Mouse (Mus musculus): Measurements from ENCODE around the gene Scube3.

The Scube3 gene

GRCm38 (mm10) chr17:28133193-28133592 lies 8.7 kb upstream of the Scube3 start:
- peak; percentile 80 for DNase-seq (ENCODE audit: low read depth, low spot score)

GRCm38 (mm10) chr17:28135496-28135895 lies 6.4 kb upstream of the Scube3 start:
- no peak for DNase-seq (ENCODE audit: low read depth, low spot score)

- DNase-seq (ENCODE audit: low read depth, low spot score), result no peak
These were observed 5.7 kb upstream of the Scube3 start for GRCm38 (mm10) chr17:28136266-28136665.

DNA sequence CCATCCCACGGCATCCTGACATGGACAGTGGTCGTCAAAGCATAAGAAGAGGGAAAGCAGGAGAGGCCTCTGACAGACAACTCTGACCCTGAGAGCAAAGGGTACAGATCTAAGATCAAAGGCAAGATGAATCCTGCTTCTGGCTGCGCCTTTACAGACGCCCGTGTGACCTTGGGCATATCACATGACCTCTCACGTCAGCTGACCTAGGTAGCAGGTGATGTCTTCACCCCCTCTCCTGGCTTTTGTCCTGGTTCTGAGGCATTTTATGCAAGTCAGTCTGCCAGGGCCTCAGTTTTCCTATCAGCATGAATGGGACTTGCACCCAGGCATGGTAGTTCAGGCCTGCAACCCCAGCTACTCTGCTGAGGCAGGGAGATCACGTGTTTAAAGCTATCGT lies 3.9 kb upstream of the Scube3 start:
- peak; percentile 73 for DNase-seq (ENCODE audit: low read depth, low spot score)

DNA sequence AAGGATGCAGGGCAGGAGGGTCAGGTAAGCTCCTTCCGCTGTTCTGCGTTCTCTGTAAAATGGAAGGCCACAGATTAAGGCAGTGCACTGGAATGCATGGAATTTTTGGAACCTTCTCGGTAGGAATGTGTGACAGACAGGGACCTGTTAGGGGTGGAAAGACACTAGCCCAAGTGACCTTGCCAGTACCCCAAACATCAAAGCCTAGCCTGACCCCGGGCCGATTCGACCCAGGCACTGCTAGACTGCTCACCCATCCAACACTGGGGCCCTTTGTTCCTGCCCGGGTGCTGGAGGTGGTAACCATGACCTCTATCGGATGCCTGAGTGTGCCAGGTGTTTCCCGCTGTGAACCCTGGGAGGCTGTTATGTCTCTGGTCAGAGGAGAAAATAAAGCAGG lies 3.3 kb upstream of the Scube3 start:
- DNase-seq (ENCODE audit: low read depth, low spot score), result peak; percentile 78

DNA sequence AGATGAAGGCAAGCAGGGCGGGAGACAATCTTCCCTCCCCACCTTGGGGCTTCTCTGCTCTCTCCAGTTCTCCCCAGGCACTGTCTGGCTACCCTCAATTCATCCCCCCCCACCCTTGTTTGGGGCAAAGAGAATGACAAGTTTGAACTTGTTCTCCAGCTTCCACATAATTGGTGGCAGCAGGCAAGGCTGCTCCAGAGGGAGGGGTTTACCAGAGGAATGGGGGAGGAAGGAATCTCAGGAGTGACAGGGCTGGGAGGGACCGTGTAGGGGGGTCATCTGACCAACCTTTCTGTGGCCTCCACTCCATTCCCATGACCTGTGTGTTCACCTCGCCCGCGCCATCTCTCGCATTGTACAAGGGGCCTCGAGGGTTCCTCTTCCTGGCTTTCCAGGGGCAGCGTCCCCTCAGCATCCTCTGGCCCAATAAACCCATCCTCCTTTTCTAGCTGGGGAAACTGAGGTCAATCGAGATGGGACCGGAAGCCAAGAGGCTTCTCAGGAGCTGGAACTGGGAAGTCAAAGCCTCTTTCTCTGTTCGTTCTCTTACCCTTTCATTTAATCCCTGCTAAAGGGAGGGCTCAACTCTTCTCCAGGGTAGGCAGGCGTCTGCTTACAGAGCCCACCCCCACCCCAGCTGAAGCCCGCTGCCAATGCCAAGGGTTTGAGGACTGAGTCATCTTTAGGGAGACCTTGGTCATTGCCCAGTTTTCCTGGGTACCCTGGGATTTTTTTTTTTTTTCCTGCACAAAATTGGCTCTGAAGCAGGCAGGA lies 1.3 kb upstream of the Scube3 start:
- peak; percentile 49 for DNase-seq (ENCODE audit: low read depth, low spot score)

- no peak for DNase-seq (ENCODE audit: low read depth, low spot score)
These were observed 713 bp upstream of the Scube3 start for GRCm38 (mm10) chr17:28141205-28141650.

DNA sequence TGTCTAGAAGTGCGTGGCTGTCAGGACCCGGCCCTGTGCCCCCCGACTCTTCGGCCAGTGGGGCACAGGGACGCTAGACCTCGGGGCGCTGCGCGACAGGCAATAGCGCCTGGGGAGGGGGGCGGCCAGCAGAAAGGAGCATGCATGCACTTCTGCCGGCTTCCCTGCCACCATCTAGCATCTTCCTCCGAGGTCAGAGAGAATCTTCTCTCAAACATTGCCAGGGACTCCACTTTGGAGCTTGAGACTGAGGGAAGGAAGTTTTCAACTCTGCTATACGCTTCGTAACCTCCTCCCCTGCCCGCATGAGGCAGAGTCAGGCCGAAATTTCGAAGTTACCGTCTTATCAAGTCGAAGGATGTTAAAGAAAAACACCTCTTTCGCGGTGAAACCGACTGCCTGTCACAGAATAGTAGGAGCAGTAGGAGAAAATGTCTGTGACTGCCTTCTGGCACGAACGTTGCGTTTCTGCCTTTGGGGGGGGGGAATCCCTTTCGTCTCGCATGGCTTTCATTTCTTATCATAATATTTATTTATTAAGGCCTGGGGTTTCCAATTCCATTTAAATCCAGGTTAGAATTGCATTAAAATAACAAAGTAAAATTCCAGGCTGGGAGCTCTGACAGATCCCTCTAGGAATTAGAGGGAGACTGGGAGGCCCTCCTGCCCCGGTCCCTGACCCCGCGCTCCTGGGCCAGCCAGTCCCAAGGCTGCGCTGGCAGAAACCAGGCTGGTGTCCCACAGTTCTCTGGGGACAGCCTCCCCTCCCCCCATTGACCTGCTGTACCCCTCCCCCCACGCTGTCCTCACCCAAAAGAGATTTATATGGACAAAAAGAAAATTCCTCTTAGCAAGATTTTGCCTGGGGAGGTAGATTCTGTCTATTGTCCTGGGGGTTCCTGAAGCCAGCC lies 1.0 kb downstream of the Scube3 start:
- DNase-seq (ENCODE audit: low read depth, low spot score), result peak; percentile 56

- peak; percentile 18 for DNase-seq (ENCODE audit: low read depth, low spot score)
These were observed 1.8 kb downstream of the Scube3 start for GRCm38 (mm10) chr17:28143751-28144150.

DNA sequence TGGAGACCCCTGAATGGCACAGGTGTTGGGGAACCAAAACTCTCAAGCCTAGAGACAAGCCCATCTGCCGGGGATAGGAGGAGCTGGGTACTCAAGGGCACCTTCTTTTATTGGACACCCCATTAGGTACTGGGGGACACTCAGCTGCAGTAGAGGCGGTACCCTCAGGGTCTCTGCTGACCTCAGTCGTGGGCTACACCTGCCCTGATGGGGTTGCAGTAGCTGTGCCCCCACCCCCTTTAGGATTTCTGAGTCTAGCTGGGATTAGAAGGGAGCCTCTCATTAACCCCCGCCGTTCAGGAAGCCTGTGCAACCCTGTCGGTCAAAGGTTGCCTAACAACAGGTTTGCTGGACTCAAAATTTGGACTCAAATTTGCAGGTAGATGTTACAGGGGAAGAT lies 2.3 kb downstream of the Scube3 start:
- DNase-seq (ENCODE audit: low read depth, low spot score), result no peak

GRCm38 (mm10) chr17:28148288-28148687 lies 6.3 kb downstream of the Scube3 start:
- peak; percentile 12 for DNase-seq (ENCODE audit: low read depth, low spot score)

- DNase-seq (ENCODE audit: low read depth, low spot score), result peak; percentile 25
These were observed 7.8 kb downstream of the Scube3 start for GRCm38 (mm10) chr17:28149734-28150133.

GRCm38 (mm10) chr17:28150456-28150855 lies 8.5 kb downstream of the Scube3 start:
- DNase-seq (ENCODE audit: low read depth, low spot score), result peak; percentile 61

DNA sequence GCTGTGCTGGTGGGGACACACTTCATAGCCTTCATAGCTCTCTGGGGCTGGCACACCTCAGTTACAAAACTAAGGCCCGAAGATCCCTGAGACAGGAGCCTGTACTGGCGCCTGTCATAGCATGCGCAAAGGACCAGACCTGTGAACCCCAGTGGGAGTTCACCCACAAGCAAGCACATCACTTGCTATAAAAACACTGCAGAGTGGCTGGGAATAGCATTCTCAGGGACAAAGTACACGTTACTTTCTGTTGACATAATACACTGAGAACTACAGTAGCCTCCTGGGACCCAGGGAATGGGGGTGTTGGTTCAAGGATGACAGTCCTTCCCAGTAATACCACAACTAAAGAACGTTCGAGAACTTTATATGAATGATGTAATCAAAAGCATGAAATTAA lies 11.2 kb downstream of the Scube3 start:
- DNase-seq (ENCODE audit: low read depth, low spot score), result no peak

- DNase-seq (ENCODE audit: low read depth, low spot score), result peak; percentile 14
These were observed 13.0 kb downstream of the Scube3 start for GRCm38 (mm10) chr17:28154970-28155369.

- no peak for DNase-seq (ENCODE audit: low read depth, low spot score)
These were observed 18.4 kb downstream of the Scube3 start for GRCm38 (mm10) chr17:28160361-28160760.

GRCm38 (mm10) chr17:28161310-28161881 lies 19.5 kb downstream of the Scube3 start:
- DNase-seq (ENCODE audit: low read depth, low spot score), result no peak

GRCm38 (mm10) chr17:28163666-28164065 lies 21.7 kb downstream of the Scube3 start:
- peak; percentile 78 for DNase-seq (ENCODE audit: low read depth, low spot score)

DNA sequence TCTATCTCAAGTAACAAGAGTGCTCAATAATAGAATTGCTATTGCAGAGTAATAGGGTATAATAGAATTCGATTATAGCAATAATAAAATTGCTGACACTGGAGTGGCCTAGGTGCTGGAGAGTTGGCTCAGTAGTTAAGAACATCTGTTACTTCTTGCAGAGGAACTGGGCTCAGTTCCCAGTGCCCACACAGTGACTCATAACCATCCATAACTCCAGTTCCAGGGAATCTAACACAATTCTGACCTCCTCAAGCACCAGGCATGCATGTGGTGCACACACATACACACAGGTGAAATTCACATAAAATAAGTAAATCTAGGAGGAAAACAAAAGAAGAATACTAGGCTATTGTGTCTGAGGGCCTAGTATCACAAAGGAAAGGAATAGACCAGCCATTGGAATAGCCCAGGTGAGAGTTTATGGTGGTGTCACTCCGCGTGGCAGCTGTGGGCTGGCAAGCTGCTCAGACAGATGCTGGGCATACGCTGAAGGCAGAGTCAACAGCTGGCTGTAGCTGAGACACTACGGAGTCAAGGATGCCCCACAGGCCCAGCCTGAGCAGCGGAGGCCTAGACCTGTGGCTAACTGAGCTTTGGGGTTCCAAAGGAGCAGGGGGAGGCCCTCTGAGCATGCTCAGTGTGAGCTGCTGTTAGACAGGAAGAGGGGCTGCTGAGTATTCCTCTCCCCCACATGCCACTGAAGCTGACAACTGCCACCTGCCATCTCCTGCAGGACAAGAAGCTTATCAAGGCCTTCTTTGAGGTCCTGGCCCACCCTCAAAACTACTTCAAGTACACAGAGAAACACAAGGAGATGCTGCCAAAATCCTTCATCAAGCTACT lies 28.7 kb downstream of the Scube3 start:
- DNase-seq (ENCODE audit: low read depth, low spot score), result no peak

DNA sequence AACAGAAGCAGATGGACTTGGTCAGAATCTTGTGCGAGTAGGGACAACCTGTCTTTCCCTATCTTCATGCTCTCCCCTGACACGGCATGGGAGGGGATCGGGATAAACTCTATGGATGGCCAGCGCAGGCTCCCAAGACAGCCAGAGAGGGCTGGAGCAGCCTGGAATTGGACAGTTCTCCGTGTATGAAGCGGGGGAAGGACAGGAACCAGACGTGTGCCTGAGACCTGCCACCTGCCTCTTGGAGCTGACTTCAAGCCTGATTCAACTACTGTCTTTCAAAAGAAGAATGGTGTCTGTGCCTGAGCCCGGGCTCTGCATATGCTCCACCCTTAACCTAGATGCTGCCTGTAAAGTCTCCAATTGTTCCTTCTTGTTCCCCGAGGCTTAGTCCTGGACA lies 30.7 kb downstream of the Scube3 start:
- no peak for DNase-seq (ENCODE audit: low read depth, low spot score)

Data from R1 (cell line).